Mouse (Mus musculus) hindbrain, embryonic 16.5 days (tissue): Measurements from ENCODE around the gene H2al1c. TPM values are rescaled to one million over a fixed set of nuclear protein-coding genes. Genes with fewer than 3 reads are reported as not detected.
"Not testable (repeated sequence)": the region's sequence is repeated elsewhere in the genome, so short reads cannot be mapped to it uniquely, and the experiment has no call there.

ENCODE experiments used
- ATAC-seq: fragments of 200-750 bp; cut with Nextera tagmentation; 2 replicates; pipeline ENCODE4 v1.8.0; 2017; ENCODE audit warnings: moderate TSS enrichment, moderate library complexity
- H3K27ac ChIP-seq: fragments of 300-500 bp; sonication (generic); 2 replicates; pipeline ENCODE4 v1.5.1; 2014; ENCODE audit warnings: low read depth, mild to moderate bottlenecking, control low read depth, low read length, moderate library complexity
- H3K27me3 ChIP-seq: fragments of 300-500 bp; sonication (generic); replicated peaks from 2 replicates; pipeline ENCODE4 v1.6.1; 2014; ENCODE audit warnings: low read length; ENCODE audit not compliant: control insufficient read depth, insufficient read depth
- H3K36me3 ChIP-seq: fragments of 300-500 bp; sonication (generic); 2 replicates; pipeline ENCODE4 v1.6.1; 2014; ENCODE audit warnings: mild to moderate bottlenecking, low read length, moderate library complexity, mixed read lengths; ENCODE audit not compliant: control insufficient read depth, insufficient read depth
- H3K4me1 ChIP-seq: fragments of 300-500 bp; sonication (generic); 2 replicates; pipeline ENCODE4 v1.6.1; 2014; ENCODE audit warnings: low read depth, low read length; ENCODE audit not compliant: control insufficient read depth, insufficient read depth
- H3K4me2 ChIP-seq: fragments of 300-500 bp; sonication (generic); 2 replicates; pipeline ENCODE4 v1.6.1; 2014; ENCODE audit warnings: mild to moderate bottlenecking, low read length, control low read depth, moderate library complexity
- H3K4me3 ChIP-seq: fragments of 300-500 bp; sonication (generic); 2 replicates; pipeline ENCODE4 v1.5.1; 2014; ENCODE audit warnings: mild to moderate bottlenecking, low read length, control low read depth, moderate library complexity
- H3K9ac ChIP-seq: fragments of 300-500 bp; sonication (generic); 2 replicates; pipeline ENCODE4 v1.6.1; 2014; ENCODE audit warnings: low read depth, mild to moderate bottlenecking, control low read depth, low read length, moderate library complexity
- H3K9me3 ChIP-seq: fragments of 300-500 bp; sonication (generic); 2 replicates; pipeline ENCODE4 v1.6.1; 2014; ENCODE audit warnings: mild to moderate bottlenecking, low read length, moderate library complexity; ENCODE audit not compliant: control insufficient read depth
- WGBS: fragments of 180-500 bp; shearing (Covaris S2); extraction: QIAGEN DNeasy Blood & Tissue Kit; methylation state at CpG from one replicate; pipeline ENCODE4 v1.1.7; 2014; 5-methylcytosine and 5-hydroxymethylcytosine counted together
- polyA plus RNA-seq: library from polyadenylated mRNA; unstranded; fragments of >200 nt; fragmentation: Nextera tagmentation; extraction: Ambion mirVana; gene quantifications from 2 replicates; pipeline ENCODE4 v1.2.1, GENCODE M21; 2015

Gene H2al1c
- polyA plus RNA-seq, 1 experiment from 2014 or later: not detected

DNA sequence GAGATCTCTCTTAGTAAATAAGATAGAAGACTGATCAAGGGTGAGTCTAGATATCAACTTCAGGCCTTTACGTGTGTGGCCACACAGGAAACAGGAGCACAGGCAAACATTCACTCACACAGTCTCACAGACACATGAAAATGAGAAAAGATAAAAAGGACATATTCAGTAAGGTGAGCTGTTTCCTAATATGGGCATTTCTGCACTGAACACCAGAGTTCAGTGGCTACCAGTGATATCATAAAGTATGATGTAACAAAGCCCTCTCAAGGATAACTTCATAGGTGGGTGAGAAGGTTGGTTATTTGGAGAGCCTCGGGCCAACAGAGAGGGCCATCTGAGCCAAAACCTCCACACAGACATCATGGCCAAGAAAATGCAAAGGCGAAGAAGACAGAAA lies 6.5 kb upstream of the H2al1c start, which contains the start of gene H2al1a:
Gene H2al1a (plus strand): TSS at position 301 of the 400 bp plus-strand sequence.
- not testable (repeated sequence) for H3K36me3 ChIP-seq, H3K9ac ChIP-seq, H3K4me2 ChIP-seq, H3K4me3 ChIP-seq, H3K9me3 ChIP-seq, ATAC-seq, H3K27ac ChIP-seq, H3K27me3 ChIP-seq, H3K4me1 ChIP-seq
- WGBS: no CpG with 5 or more reads among the region's 3 CpGs

DNA sequence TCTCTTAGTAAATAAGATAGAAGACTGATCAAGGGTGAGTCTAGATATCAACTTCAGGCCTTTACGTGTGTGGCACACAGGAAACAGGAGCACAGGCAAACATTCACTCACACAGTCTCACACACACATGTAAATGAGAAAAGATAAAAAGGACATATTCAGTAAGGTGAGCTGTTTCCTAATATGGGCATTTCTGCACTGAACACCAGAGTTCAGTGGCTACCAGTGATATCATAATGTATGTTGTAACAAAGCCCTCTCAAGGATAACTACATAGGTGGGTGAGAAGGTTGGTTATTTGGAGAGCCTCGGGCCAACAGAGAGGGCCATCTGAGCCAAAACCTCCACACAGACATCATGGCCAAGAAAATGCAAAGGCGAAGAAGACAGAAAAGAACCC lies 3.3 kb upstream of the H2al1c start, which contains the start of gene H2al1b:
Gene H2al1b (plus strand): TSS at position 301 of the 400 bp plus-strand sequence.
- H3K9ac ChIP-seq, H3K4me1 ChIP-seq, ATAC-seq, H3K36me3 ChIP-seq, H3K4me3 ChIP-seq, H3K4me2 ChIP-seq, H3K9me3 ChIP-seq, H3K27me3 ChIP-seq, H3K27ac ChIP-seq: not testable (repeated sequence)
- WGBS: 89% methylated on average over 1 of the region's 3 CpGs

DNA sequence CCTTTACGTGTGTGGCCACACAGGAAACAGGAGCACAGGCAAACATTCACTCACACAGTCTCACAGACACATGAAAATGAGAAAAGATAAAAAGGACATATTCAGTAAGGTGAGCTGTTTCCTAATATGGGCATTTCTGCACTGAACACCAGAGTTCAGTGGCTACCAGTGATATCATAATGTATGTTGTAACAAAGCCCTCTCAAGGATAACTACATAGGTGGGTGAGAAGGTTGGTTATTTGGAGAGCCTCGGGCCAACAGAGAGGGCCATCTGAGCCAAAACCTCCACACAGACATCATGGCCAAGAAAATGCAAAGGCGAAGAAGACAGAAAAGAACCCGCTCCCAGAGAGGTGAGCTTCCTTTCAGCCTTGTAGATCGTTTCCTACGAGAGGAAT lies 3.1 kb downstream of the H2al1c start, which contains the start of gene H2al1d:
Gene H2al1d (plus strand): TSS at position 301 of the 400 bp plus-strand sequence.
- WGBS: no CpG with 5 or more reads among the region's 6 CpGs
- not testable (repeated sequence) for H3K9me3 ChIP-seq, H3K27me3 ChIP-seq, H3K4me3 ChIP-seq, H3K27ac ChIP-seq, ATAC-seq, H3K4me2 ChIP-seq, H3K9ac ChIP-seq, H3K4me1 ChIP-seq, H3K36me3 ChIP-seq

DNA sequence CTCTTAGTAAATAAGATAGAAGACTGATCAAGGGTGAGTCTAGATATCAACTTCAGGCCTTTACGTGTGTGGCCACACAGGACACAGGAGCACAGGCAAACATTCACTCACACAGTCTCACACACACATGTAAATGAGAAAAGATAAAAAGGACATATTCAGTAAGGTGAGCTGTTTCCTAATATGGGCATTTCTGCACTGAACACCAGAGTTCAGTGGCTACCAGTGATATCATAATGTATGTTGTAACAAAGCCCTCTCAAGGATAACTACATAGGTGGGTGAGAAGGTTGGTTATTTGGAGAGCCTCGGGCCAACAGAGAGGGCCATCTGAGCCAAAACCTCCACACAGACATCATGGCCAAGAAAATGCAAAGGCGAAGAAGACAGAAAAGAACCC lies 6.2 kb downstream of the H2al1c start, which contains the start of gene H2al1e:
Gene H2al1e (plus strand): TSS at position 301 of the 400 bp plus-strand sequence.
- H3K9me3 ChIP-seq, H3K9ac ChIP-seq: not testable (repeated sequence)

DNA sequence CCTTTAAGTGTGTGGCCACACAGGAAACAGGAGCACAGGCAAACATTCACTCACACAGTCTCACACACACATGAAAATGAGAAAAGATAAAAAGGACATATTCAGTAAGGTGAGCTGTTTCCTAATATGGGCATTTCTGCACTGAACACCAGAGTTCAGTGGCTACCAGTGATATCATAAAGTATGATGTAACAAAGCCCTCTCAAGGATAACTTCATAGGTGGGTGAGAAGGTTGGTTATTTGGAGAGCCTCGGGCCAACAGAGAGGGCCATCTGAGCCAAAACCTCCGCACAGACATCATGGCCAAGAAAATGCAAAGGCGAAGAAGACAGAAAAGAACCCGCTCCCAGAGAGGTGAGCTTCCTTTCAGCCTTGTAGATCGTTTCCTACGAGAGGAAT lies 9.4 kb downstream of the H2al1c start, which contains the start of gene H2al1f:
Gene H2al1f (plus strand): TSS at position 301 of the 400 bp plus-strand sequence.
- no CpG with 5 or more reads among the region's 6 CpGs for WGBS
- ATAC-seq, H3K27ac ChIP-seq, H3K9ac ChIP-seq, H3K4me3 ChIP-seq, H3K36me3 ChIP-seq, H3K4me2 ChIP-seq, H3K27me3 ChIP-seq, H3K9me3 ChIP-seq, H3K4me1 ChIP-seq: not testable (repeated sequence)

More for the DNA sequence above, 6.2 kb downstream of the H2al1c start, which contains the start of gene H2al1e:
- not testable (repeated sequence) for H3K36me3 ChIP-seq, H3K4me3 ChIP-seq, ATAC-seq, H3K27ac ChIP-seq, H3K4me2 ChIP-seq, H3K4me1 ChIP-seq, H3K27me3 ChIP-seq
- no CpG with 5 or more reads among the region's 3 CpGs for WGBS

DNA sequence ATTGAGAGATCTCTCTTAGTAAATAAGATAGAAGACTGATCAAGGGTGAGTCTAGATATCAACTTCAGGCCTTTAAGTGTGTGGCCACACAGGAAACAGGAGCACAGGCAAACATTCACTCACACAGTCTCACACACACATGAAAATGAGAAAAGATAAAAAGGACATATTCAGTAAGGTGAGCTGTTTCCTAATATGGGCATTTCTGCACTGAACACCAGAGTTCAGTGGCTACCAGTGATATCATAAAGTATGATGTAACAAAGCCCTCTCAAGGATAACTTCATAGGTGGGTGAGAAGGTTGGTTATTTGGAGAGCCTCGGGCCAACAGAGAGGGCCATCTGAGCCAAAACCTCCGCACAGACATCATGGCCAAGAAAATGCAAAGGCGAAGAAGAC lies 12.5 kb downstream of the H2al1c start, which contains the start of gene H2al1g:
Gene H2al1g (plus strand): TSS at position 301 of the 400 bp plus-strand sequence.
- not testable (repeated sequence) for H3K9me3 ChIP-seq, H3K4me3 ChIP-seq, H3K27me3 ChIP-seq, H3K9ac ChIP-seq, H3K4me1 ChIP-seq, H3K27ac ChIP-seq, H3K36me3 ChIP-seq, H3K4me2 ChIP-seq, ATAC-seq
- WGBS: no CpG with 5 or more reads among the region's 3 CpGs

DNA sequence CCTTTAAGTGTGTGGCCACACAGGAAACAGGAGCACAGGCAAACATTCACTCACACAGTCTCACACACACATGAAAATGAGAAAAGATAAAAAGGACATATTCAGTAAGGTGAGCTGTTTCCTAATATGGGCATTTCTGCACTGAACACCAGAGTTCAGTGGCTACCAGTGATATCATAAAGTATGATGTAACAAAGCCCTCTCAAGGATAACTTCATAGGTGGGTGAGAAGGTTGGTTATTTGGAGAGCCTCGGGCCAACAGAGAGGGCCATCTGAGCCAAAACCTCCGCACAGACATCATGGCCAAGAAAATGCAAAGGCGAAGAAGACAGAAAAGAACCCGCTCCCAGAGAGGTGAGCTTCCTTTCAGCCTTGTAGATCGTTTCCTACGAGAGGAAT lies 15.7 kb downstream of the H2al1c start, which contains the start of gene H2al1h:
Gene H2al1h (plus strand): TSS at position 301 of the 400 bp plus-strand sequence.
- WGBS: no CpG with 5 or more reads among the region's 6 CpGs
- H3K36me3 ChIP-seq, H3K27me3 ChIP-seq, H3K4me1 ChIP-seq, H3K4me2 ChIP-seq, ATAC-seq, H3K9me3 ChIP-seq, H3K4me3 ChIP-seq, H3K9ac ChIP-seq, H3K27ac ChIP-seq: not testable (repeated sequence)

DNA sequence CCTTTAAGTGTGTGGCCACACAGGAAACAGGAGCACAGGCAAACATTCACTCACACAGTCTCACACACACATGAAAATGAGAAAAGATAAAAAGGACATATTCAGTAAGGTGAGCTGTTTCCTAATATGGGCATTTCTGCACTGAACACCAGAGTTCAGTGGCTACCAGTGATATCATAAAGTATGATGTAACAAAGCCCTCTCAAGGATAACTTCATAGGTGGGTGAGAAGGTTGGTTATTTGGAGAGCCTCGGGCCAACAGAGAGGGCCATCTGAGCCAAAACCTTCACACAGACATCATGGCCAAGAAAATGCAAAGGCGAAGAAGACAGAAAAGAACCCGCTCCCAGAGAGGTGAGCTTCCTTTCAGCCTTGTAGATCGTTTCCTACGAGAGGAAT lies 18.9 kb downstream of the H2al1c start, which contains the start of gene H2al1i:
Gene H2al1i (plus strand): TSS at position 301 of the 400 bp plus-strand sequence.
- not testable (repeated sequence) for H3K4me2 ChIP-seq, H3K4me3 ChIP-seq, H3K4me1 ChIP-seq, H3K27me3 ChIP-seq, H3K36me3 ChIP-seq, H3K9me3 ChIP-seq, ATAC-seq, H3K27ac ChIP-seq, H3K9ac ChIP-seq
- 92% methylated on average over 2 of the region's 5 CpGs for WGBS

DNA sequence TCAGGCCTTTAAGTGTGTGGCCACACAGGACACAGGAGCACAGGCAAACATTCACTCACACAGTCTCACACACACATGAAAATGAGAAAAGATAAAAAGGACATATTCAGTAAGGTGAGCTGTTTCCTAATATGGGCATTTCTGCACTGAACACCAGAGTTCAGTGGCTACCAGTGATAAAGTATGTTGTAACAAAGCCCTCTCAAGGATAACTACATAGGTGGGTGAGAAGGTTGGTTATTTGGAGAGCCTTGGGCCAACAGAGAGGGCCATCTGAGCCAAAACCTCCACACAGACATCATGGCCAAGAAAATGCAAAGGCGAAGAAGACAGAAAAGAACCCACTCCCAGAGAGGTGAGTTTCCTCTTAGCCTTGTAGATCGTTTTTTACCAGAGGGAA lies 22.1 kb downstream of the H2al1c start, which contains the start of gene H2al1j:
Gene H2al1j (plus strand): TSS at position 301 of the 400 bp plus-strand sequence.
- H3K4me3 ChIP-seq, H3K9me3 ChIP-seq, H3K4me1 ChIP-seq, H3K9ac ChIP-seq, H3K27ac ChIP-seq, ATAC-seq, H3K27me3 ChIP-seq, H3K4me2 ChIP-seq, H3K36me3 ChIP-seq: not testable (repeated sequence)
- 95% methylated on average over 2 of the region's 2 CpGs for WGBS
